ENCODE assay signal across 14 mouse cellular contexts in genomic region chr2:77266011-77266410, GRCm38 (mm10). TPM values are rescaled to one million over a fixed set of nuclear protein-coding genes. Genes with fewer than 3 reads are reported as not detected.
A peak's percentile ranks its signal among the peaks of the same experiment; 100 is the strongest.
DNase-seq lines count a peak whose midpoint lies in the region; ATAC-seq lines count a peak whose summit lies in the region.
"Had no signal": no experiment of that assay in that cellular context is flagged by ENCODE, and none has a peak within 500 bp of the region (broad histone marks: within the 10 kb centered on the region; RNA-seq: fewer than 3 reads in every experiment).

No protein-coding gene starts in this region.

- no peak for DNase-seq in kidney, adult 11 months
- peak; percentile 70 for DNase-seq in brain, adult 2 months (ENCODE audit: low read depth, low spot score)
- DNase-seq in cerebellum, adult 8-10 months, result peak; percentile 53
- DNase-seq in kidney, postnatal 25 days, result peak; percentile 56 to 62
- no peak for DNase-seq in forebrain, embryonic 14.5 days (ENCODE audit: low spot score)
- DNase-seq in MN1 (ENCODE audit: low spot score), result no peak
- DNase-seq: heart, postnatal 36 days; right cerebral cortex, adult 18-20 months; thymus, postnatal 36 days had no signal

- H3K4me1 ChIP-seq in kidney, embryonic 16.5 days (ENCODE audit: insufficient read depth, low read length), result peaks cover 60% of the 10 kb centered on the region
- peaks cover 6% of the 10 kb centered on the region; the same call in 1 of the 2 replicates for H3K4me1 ChIP-seq in forebrain, embryonic 14.5 days (ENCODE audit: control insufficient read depth, insufficient read depth, low read length)
- H3K4me1 ChIP-seq: megakaryocyte, embryonic 14.5 days had no signal

- H3K27me3 ChIP-seq in kidney, embryonic 16.5 days (ENCODE audit: insufficient read depth, low read length), result no peaks in the 10 kb centered on the region
- H3K27me3 ChIP-seq in forebrain, embryonic 14.5 days (replicated peaks; ENCODE audit: control insufficient read depth, insufficient read depth, low read length), result no peaks in the 10 kb centered on the region
- H3K27me3 ChIP-seq: limb, embryonic 13.5 days; megakaryocyte, embryonic 14.5 days; neural tube, embryonic 12.5 days had no signal

- no peak overlapping the region for H3K9ac ChIP-seq in kidney, embryonic 16.5 days (replicated peaks; ENCODE audit: low read length)
- no peak overlapping the region for H3K9ac ChIP-seq in forebrain, embryonic 14.5 days (ENCODE audit: low read length)
- H3K9ac ChIP-seq: limb, embryonic 13.5 days; neural tube, embryonic 12.5 days had no signal

- WGBS in kidney, embryonic 16.5 days, result 58% methylated on average over 3 of the region's 3 CpGs
- WGBS in forebrain, embryonic 14.5 days, result 86% methylated on average over 3 of the region's 3 CpGs

- 0 out of 2 replicates have a peak overlapping the region, but pooled peaks have one; percentile 12 for H3K27ac ChIP-seq in kidney, embryonic 16.5 days (ENCODE audit: low read length)
- no peak overlapping the region for H3K27ac ChIP-seq in forebrain, embryonic 14.5 days (ENCODE audit: low read depth, low read length)
- H3K27ac ChIP-seq: embryonic facial prominence, embryonic 10.5 days; limb, embryonic 13.5 days; neural tube, embryonic 12.5 days had no signal

- no peaks in the 10 kb centered on the region for H3K36me3 ChIP-seq in kidney, embryonic 16.5 days (ENCODE audit: insufficient read depth, low read length)
- H3K36me3 ChIP-seq in forebrain, embryonic 14.5 days (ENCODE audit: control insufficient read depth, insufficient read depth, low read length), result no peaks in the 10 kb centered on the region
- H3K36me3 ChIP-seq: embryonic facial prominence, embryonic 10.5 days; limb, embryonic 13.5 days; neural tube, embryonic 12.5 days had no signal

- no peak overlapping the region for H3K4me3 ChIP-seq in kidney, embryonic 16.5 days (ENCODE audit: low read length)
- H3K4me3 ChIP-seq in forebrain, embryonic 14.5 days (ENCODE audit: low read depth, low read length), result no peak overlapping the region
- H3K4me3 ChIP-seq: embryonic facial prominence, embryonic 10.5 days; limb, embryonic 13.5 days; megakaryocyte, embryonic 14.5 days; neural tube, embryonic 12.5 days had no signal

- no peak for ATAC-seq in kidney, embryonic 16.5 days (ENCODE audit: low FRiP score, low TSS enrichment)
- ATAC-seq in forebrain, embryonic 14.5 days, result no peak

- no peak overlapping the region for H3K4me2 ChIP-seq in kidney, embryonic 16.5 days (replicated peaks; ENCODE audit: low read depth, low read length)
- no peak overlapping the region for H3K4me2 ChIP-seq in forebrain, embryonic 14.5 days (ENCODE audit: low read length)
- H3K4me2 ChIP-seq: limb, embryonic 13.5 days; neural tube, embryonic 12.5 days had no signal

- no peaks in the 10 kb centered on the region for H3K9me3 ChIP-seq in kidney, embryonic 16.5 days (ENCODE audit: low read length)
- no peaks in the 10 kb centered on the region for H3K9me3 ChIP-seq in forebrain, embryonic 14.5 days (replicated peaks; ENCODE audit: control insufficient read depth, low read length)
- H3K9me3 ChIP-seq: embryonic facial prominence, embryonic 10.5 days; limb, embryonic 13.5 days; megakaryocyte, embryonic 14.5 days; neural tube, embryonic 12.5 days had no signal

RNA-seq across cellular contexts. Expression of gene Sestd1, which starts 14.4 kb away (rescaled TPM):
- 30.0 TPM in 2 replicates for polyA plus RNA-seq in kidney, embryonic 16.5 days (2015; fragmentation: Nextera tagmentation; extraction: Ambion mirVana)
- polyA plus RNA-seq in forebrain, embryonic 14.5 days (2014; fragmentation: Nextera tagmentation; extraction: Ambion mirVana), result 32.3 and 43.1 TPM in 2 replicates

Comparison
In these comparisons a context has a peak if more than half of its experiments do, and no peak if none do; other contexts are left out.
1. DNase-seq: peak in brain, adult 2 months (single experiment), cerebellum, adult 8-10 months (single experiment) and kidney, postnatal 25 days (2 of 2); none in kidney, adult 11 months (single experiment), forebrain, embryonic 14.5 days (single experiment) and MN1 (single experiment).